Mouse (Mus musculus) liver, embryonic 15.5 days (tissue): Measurements from ENCODE around the gene Nmnat1. TPM values are rescaled to one million over a fixed set of nuclear protein-coding genes. Genes with fewer than 3 reads are reported as not detected.
"Not testable (repeated sequence)": the region's sequence is repeated elsewhere in the genome, so short reads cannot be mapped to it uniquely, and the experiment has no call there.

ENCODE experiments used
- ATAC-seq: fragments of 200-750 bp; cut with Nextera tagmentation; 2 replicates; pipeline ENCODE4 v1.8.0; 2017; ENCODE audit warnings: moderate number of reproducible peaks, mild to moderate bottlenecking, moderate library complexity; ENCODE audit not compliant: insufficient read depth
- H3K27ac ChIP-seq: fragments of 300-500 bp; sonication (generic); replicated peaks from 2 replicates; pipeline ENCODE4 v1.5.1; 2015; ENCODE audit warnings: mild to moderate bottlenecking, inconsistent platforms
- H3K27me3 ChIP-seq: fragments of 300-500 bp; sonication (generic); 2 replicates; pipeline ENCODE4 v1.6.1; 2015; ENCODE audit warnings: mild to moderate bottlenecking, inconsistent platforms
- H3K36me3 ChIP-seq: fragments of 300-500 bp; sonication (generic); replicated peaks from 2 replicates; pipeline ENCODE4 v1.6.1; 2015; ENCODE audit warnings: moderate library complexity, mild to moderate bottlenecking, inconsistent platforms
- H3K4me1 ChIP-seq: fragments of 300-500 bp; sonication (generic); replicated peaks from 2 replicates; pipeline ENCODE4 v1.6.1; 2015; ENCODE audit warnings: inconsistent platforms
- H3K4me2 ChIP-seq: fragments of 300-500 bp; sonication (generic); 2 replicates; pipeline ENCODE4 v1.6.1; 2015; ENCODE audit warnings: moderate library complexity, mild to moderate bottlenecking, inconsistent platforms
- H3K4me3 ChIP-seq: fragments of 300-500 bp; sonication (generic); replicated peaks from 2 replicates; pipeline ENCODE4 v1.5.1; 2015; ENCODE audit warnings: mild to moderate bottlenecking, inconsistent platforms
- H3K9ac ChIP-seq: fragments of 300-500 bp; sonication (generic); 2 replicates; pipeline ENCODE4 v1.6.1; 2015; ENCODE audit warnings: moderate library complexity, mild to moderate bottlenecking, inconsistent platforms
- H3K9me3 ChIP-seq: fragments of 300-500 bp; sonication (generic); replicated peaks from 2 replicates; pipeline ENCODE4 v1.6.1; 2016; ENCODE audit warnings: inconsistent platforms
- WGBS: fragments of 180-500 bp; shearing (Covaris S2); methylation state at CpG from one replicate; pipeline ENCODE4 v1.1.7; 2015; ENCODE audit warnings: mixed read lengths; ENCODE audit not compliant: insufficient replicate concordance; 5-methylcytosine and 5-hydroxymethylcytosine counted together
- polyA plus RNA-seq: library from polyadenylated mRNA; unstranded; fragments of >200 nt; fragmentation: Nextera tagmentation; extraction: Ambion mirVana; gene quantifications from 2 replicates; pipeline ENCODE4 v1.2.1, GENCODE M21; 2015

Gene Nmnat1
- polyA plus RNA-seq, 1 experiment from 2014 or later, result 5.1 TPM

GRCm38 (mm10) chr4:149459425-149459824 is 25.6 kb downstream of the Nmnat1 start:
- H3K9ac ChIP-seq, result no peak overlapping the region
- no peak overlapping the region for H3K27ac ChIP-seq
- no peaks in the 10 kb centered on the region for H3K4me1 ChIP-seq
- no peaks in the 10 kb centered on the region for H3K36me3 ChIP-seq
- no peak overlapping the region for H3K4me3 ChIP-seq
- no peaks in the 10 kb centered on the region for H3K27me3 ChIP-seq
- 56% methylated on average over 1 of the region's 1 CpGs for WGBS
- no peak overlapping the region for H3K4me2 ChIP-seq
- no peaks in the 10 kb centered on the region for H3K9me3 ChIP-seq
- ATAC-seq, result no peak

DNA sequence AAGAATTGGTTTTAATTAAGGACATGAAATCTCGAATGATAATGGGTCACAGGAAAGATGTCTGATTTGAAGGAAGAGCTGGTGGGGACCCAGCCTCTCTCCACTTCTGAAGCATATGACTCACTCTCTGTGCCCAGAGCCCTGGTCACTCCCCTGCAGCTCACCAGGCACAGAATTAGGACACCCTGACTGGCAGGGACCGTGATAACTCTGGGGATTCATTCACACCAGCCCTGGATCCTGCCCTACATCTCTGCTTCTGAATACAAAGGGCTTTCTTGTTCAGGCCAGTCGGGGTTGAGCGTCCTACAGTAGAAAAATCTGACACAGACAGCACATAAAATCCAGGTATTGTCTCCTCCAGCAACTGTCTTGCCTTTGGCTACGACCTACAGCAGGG is 26.5 kb downstream of the Nmnat1 start:
- Histone ChIP-seq H3K9me3 (no peaks in the 10 kb centered on the region), H3K4me3 (no peak overlapping the region), H3K4me2 (no peak overlapping the region), H3K27me3 (no peaks in the 10 kb centered on the region), H3K9ac (no peak overlapping the region), H3K4me1 (no peaks in the 10 kb centered on the region), H3K27ac (no peak overlapping the region), H3K36me3 (no peaks in the 10 kb centered on the region)
- ATAC-seq, result no peak
- 48% methylated on average over 5 of the region's 5 CpGs for WGBS

GRCm38 (mm10) chr4:149457831-149458430 is 27.1 kb downstream of the Nmnat1 start:
- Histone ChIP-seq H3K27me3 (no peaks in the 10 kb centered on the region), H3K9me3 (no peaks in the 10 kb centered on the region), H3K36me3 (no peaks in the 10 kb centered on the region), H3K9ac (no peak overlapping the region), H3K4me3 (no peak overlapping the region), H3K27ac (no peak overlapping the region), H3K4me1 (no peaks in the 10 kb centered on the region), H3K4me2 (no peak overlapping the region)
- no peak for ATAC-seq
- WGBS, result 56% methylated on average over 6 of the region's 6 CpGs

DNA sequence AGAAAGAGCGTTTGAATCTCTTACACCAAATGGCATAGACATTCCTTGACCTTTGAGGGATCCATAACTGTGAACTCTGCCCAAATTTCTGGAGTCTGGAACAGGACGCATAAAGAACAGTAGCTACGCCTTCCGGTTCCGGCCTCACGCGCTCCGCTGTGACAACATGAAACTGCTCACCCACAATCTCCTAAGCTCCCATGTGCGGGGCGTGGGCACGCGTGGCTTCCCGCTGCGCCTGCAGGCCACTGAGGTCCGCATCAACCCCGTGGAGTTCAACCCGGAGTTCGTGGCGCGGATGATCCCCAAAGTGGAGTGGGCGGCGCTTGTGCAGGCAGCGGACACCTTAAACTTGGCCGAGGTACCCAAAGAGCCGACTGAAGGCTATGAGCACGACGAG is 27.8 kb downstream of the Nmnat1 start:
- not testable (repeated sequence) for H3K4me3 ChIP-seq, H3K36me3 ChIP-seq, H3K4me1 ChIP-seq, H3K9ac ChIP-seq, H3K27ac ChIP-seq, H3K9me3 ChIP-seq, H3K4me2 ChIP-seq, ATAC-seq, H3K27me3 ChIP-seq
- WGBS, result 73% methylated on average over 27 of the region's 27 CpGs

- Histone ChIP-seq H3K4me1 (no peaks in the 10 kb centered on the region), H3K4me2 (no peak within 1 kb of the TSS), H3K27ac (no peak within 1 kb of the TSS), H3K4me3 (no peak within 1 kb of the TSS), H3K9me3 (no peaks in the 10 kb centered on the region), H3K36me3 (no peaks in the 10 kb centered on the region), H3K27me3 (no peaks in the 10 kb centered on the region), H3K9ac (no peak within 1 kb of the TSS)
- no peak for ATAC-seq
- 53% methylated on average over 8 of the region's 8 CpGs for WGBS
Observed at GRCm38 (mm10) chr4:149454879-149455278, 30.1 kb downstream of the Nmnat1 start, which contains the start of gene Rbp7. Rbp7 (minus strand) TSS chr4:149454978.

DNA sequence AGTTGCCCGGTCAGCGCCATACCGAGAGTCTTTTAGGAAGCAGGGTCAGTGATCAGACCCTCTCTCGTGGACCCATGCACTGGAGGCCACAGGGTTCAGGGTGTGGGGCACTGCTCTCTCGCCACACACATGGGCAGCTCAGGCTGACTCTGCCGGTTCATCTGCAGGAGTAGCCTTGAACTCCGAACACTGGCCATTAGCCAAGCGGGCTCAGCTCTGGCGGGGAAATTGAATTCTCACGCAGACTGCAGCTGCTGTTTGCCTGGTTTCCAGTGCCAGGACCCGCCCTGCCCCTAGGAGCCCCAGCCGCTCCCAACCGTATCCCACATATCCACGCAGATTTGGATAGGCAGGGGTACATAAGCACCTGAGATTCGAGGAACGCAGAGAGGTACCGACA is 30.7 kb downstream of the Nmnat1 start:
- Histone ChIP-seq H3K4me3 (no peak overlapping the region), H3K27ac (no peak overlapping the region), H3K36me3 (no peaks in the 10 kb centered on the region), H3K9me3 (no peaks in the 10 kb centered on the region), H3K9ac (no peak overlapping the region), H3K4me1 (no peaks in the 10 kb centered on the region), H3K27me3 (no peaks in the 10 kb centered on the region), H3K4me2 (no peak overlapping the region)
- 72% methylated on average over 17 of the region's 17 CpGs for WGBS
- no peak for ATAC-seq

- no peak overlapping the region for H3K4me3 ChIP-seq
- no peak overlapping the region for H3K4me2 ChIP-seq
- no peak overlapping the region for H3K9ac ChIP-seq
- H3K27ac ChIP-seq, result no peak overlapping the region
- H3K4me1 ChIP-seq, result no peaks in the 10 kb centered on the region
- 65% methylated on average over 4 of the region's 4 CpGs for WGBS
- no peak for ATAC-seq
- no peaks in the 10 kb centered on the region for H3K9me3 ChIP-seq
- H3K27me3 ChIP-seq, result no peaks in the 10 kb centered on the region
- no peaks in the 10 kb centered on the region for H3K36me3 ChIP-seq
Observed at GRCm38 (mm10) chr4:149453656-149454055, 31.3 kb downstream of the Nmnat1 start.

DNA sequence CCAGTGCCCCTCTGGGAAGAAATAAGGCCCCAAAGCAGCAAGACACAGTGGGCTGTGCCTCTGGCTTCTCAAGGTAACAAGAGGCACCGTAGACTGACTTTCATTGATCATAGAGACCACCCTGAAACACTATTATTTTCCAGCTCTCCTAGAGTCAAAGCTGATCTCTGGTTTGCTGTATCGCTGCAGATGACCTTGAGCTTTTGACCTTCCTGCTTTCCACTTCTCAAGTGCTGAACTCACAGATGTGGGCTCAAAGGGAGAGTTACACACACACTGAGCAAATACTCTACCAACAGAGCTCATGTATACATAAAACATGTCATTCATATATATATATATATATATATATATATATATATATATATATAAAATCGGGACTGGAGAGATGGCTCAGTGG is 34.4 kb downstream of the Nmnat1 start:
- H3K9me3 ChIP-seq, result no peaks in the 10 kb centered on the region
- H3K36me3 ChIP-seq, result no peaks in the 10 kb centered on the region
- peaks cover 8% of the 10 kb centered on the region for H3K4me1 ChIP-seq
- H3K27ac ChIP-seq, result no peak overlapping the region
- no peak for ATAC-seq
- no peak overlapping the region for H3K4me3 ChIP-seq
- no peak overlapping the region for H3K4me2 ChIP-seq
- 54% methylated on average over 3 of the region's 3 CpGs for WGBS
- H3K27me3 ChIP-seq, result no peaks in the 10 kb centered on the region
- H3K9ac ChIP-seq, result no peak overlapping the region

GRCm38 (mm10) chr4:149446309-149446708 is 38.7 kb downstream of the Nmnat1 start:
- peaks cover 21% of the 10 kb centered on the region for H3K4me1 ChIP-seq
- peak overlapping the region; percentile 44; the same call in 1 of the 2 replicates for H3K4me3 ChIP-seq
- 45% methylated on average over 1 of the region's 1 CpGs for WGBS
- no peak overlapping the region for H3K9ac ChIP-seq
- no peaks in the 10 kb centered on the region for H3K36me3 ChIP-seq
- no peak for ATAC-seq
- H3K9me3 ChIP-seq, result no peaks in the 10 kb centered on the region
- peak overlapping the region; percentile 73 for H3K4me2 ChIP-seq
- no peak overlapping the region for H3K27ac ChIP-seq
- H3K27me3 ChIP-seq, result no peaks in the 10 kb centered on the region

- 5% methylated on average over 11 of the region's 11 CpGs for WGBS
- H3K4me2 ChIP-seq, result peak overlapping the region; percentile 73
- no peaks in the 10 kb centered on the region for H3K9me3 ChIP-seq
- peak overlapping the region; percentile 70 for H3K27ac ChIP-seq
- H3K9ac ChIP-seq, result peak overlapping the region; percentile 48
- no peaks in the 10 kb centered on the region for H3K36me3 ChIP-seq
- peaks cover 21% of the 10 kb centered on the region for H3K4me1 ChIP-seq
- ATAC-seq, result peak; percentile 36
- H3K4me3 ChIP-seq, result peak overlapping the region; percentile 44
- no peaks in the 10 kb centered on the region for H3K27me3 ChIP-seq
Observed at GRCm38 (mm10) chr4:149445868-149446267, 39.1 kb downstream of the Nmnat1 start.

DNA sequence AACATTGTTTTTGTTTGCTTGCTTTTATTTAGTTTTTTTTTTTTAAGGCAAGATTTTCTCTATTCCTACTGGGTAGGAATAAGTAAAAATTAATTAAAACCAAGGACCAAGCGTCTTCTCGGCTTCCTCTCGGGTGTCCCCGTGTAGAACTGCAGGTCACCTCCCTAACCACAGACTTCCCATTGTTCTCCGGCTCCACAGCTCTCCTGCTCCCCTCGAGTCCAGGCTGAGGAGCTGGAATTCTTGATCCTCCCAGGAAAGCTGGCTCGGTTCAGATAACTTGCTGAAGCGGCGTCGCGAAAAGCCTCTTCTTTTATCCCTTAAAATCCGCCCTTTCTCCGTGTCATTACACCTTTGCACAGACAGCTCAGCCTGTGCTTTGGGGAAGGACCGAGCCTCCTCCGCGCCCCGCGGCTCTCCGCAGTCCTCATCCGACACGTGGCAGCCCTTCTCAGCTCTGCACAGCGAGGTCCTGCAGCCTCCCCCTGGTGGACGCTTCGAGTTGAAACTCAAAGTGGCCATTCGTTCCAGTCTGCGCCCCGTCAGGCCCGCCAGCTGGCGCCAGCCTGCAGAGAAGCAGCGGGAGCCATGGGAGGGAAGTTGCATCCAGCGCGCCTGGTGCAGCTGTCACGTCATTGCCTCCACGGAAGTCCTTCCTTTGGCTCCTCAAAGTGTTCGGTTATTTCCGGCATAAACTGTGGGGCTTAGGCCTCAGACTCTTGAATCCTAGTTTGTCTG is 39.9 kb downstream of the Nmnat1 start:
- H3K27ac ChIP-seq, result peak overlapping the region; percentile 70
- no peaks in the 10 kb centered on the region for H3K36me3 ChIP-seq
- H3K4me2 ChIP-seq, result peak overlapping the region; percentile 73
- peak overlapping the region; percentile 48 for H3K9ac ChIP-seq
- no peaks in the 10 kb centered on the region for H3K9me3 ChIP-seq
- WGBS, result under 1% methylated on average over 36 of the region's 36 CpGs
- no peaks in the 10 kb centered on the region for H3K27me3 ChIP-seq
- peak overlapping the region; percentile 44 for H3K4me3 ChIP-seq
- H3K4me1 ChIP-seq, result peaks cover 21% of the 10 kb centered on the region
- peak; percentile 92 for ATAC-seq
